Mouse (Mus musculus) bone marrow macrophage, adult 2 months (primary cell): ENCODE data around the gene Slc35g1.

Experiments
- CTCF ChIP-seq: IDR thresholded peaks from 2 replicates; pipeline ENCODE4 v1.5.1; 2012; ENCODE audit warnings: low read depth, mild to moderate bottlenecking, low read length, moderate library complexity
- POLR2A ChIP-seq: IDR thresholded peaks from 2 replicates; pipeline ENCODE4 v1.6.1; 2012; ENCODE audit warnings: mild to moderate bottlenecking, low read depth, low read length, borderline replicate concordance

GRCm38 (mm10) chr19:38418819-38419423 lies 23.1 kb downstream of the Slc35g1 start:
- TF ChIP-seq CTCF (no peak), POLR2A (no peak)
